Mouse (Mus musculus): Measurements from ENCODE around the gene Rdx.

The Rdx gene

DNA sequence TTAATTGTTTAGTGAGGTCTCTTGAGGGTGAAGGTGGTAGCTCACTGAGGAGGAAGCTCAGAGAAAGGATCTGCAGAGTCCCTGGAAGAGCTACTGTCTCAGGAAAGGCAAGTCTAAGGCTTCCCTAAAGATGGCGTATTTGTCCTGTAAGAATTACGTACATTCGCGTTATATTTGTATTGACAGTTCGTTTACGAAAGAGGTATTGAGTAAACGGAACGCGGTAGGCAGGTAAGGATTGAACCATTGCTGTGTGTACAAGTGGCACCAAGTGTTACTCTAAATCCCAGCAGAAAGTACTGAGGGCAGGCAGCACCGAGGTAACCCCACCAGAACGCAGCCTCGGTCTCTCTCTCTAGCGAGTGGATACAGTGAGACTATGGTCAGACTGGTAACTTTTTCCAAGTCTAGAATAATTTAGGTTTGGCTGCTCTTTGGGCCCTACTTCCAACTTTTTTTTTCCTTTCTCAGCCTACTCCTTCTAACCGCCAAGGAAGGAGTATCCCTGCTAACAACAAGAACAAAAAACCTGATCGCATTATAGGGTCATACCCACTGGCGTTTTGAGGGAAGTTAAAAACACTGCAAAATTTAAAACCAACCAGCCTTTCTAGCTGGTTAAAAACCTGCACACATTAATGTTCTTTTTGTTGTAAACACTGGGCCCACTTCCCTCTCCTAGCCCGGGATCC lies at the start of gene Rdx:
Gene Rdx (plus strand): TSS at position 45 of the 692 bp plus-strand sequence.
- in situ Hi-C loops (cut with MboI; ENCODE audit: low sequenced_read_pairs) = no loop called here

DNA sequence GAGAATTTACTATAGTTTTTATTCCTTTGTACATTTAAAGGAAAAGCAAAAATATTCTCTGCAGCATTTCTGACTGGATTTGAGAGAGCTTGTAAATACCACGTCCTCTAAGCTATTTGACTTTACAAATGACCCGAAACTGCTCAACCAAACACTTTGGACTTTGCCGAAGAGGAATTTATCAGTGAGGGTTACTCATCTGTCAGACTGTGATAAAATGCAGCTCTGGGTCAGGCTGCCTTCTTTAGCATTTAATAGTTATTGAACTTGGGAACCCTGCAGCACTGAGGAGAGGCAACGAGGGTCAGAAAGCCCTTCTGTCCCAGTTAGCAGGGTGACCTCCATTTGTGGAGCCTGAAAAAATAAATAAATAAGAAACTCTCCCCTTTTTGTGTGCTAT lies 43.5 kb upstream of the Rdx start:
- in situ Hi-C loops (cut with MboI; ENCODE audit: low sequenced_read_pairs) = no loop called here

DNA sequence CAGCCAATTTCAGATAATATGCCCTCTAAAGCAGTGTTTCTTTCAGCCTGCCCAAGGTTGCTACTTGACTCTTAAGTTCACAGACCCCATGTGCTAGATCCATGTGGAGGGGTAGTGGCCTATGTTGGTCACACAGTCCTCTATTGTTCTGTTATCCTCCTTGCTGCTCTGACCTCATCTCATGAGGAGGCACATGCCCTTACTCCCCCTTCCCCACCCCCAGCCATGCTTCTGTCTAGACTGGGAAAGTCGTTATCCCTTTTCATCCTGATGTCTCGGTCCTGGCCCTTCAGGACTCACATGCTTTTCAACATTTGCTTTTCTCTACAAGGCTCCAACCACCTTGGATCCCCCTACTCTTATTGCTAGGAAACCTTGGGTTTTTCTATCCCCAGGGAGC lies 39.6 kb upstream of the Rdx start:
- in situ Hi-C loops (cut with MboI; ENCODE audit: low sequenced_read_pairs) = no loop called here

DNA sequence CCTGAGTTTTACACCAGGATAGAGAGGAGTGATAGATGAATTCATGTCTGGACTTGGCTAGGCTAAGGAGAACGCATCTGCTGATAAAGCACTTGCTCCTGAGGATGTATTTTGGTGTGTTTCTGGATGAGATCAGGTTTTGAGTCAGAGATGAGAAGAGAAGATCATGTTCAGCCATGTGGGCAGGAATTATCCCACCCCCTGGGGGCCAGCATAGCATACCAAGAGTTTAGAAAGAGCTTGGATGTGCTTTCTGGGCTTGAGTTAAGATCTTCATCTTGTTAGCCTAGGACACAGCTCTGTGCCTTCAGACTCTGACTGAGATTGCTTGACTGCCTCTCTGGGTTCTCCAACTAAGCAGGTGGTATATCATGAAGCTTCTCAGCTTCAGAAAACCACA lies 38.5 kb upstream of the Rdx start:
- in situ Hi-C loops (cut with MboI; ENCODE audit: low sequenced_read_pairs) = no loop called here

DNA sequence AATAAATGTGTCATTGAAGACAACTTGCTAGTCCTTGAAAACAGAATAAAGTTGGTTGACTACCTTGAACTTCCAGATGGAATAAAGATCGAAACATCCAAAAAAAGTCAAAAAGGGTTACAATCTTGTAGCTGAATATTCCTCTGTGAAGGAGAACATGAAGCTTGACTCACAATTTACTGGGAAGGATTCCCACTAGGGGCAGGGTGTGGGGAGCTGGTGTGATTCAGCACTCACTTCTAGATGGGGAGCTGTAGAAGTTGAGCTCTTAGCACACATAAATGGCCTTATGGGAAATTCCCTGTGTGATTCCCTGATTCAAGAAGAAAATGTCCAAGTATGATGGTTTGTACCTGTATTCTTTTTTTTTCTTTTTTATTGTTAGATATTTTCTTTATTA lies 34.7 kb upstream of the Rdx start:
- in situ Hi-C loops (cut with MboI; ENCODE audit: low sequenced_read_pairs) = no loop called here

DNA sequence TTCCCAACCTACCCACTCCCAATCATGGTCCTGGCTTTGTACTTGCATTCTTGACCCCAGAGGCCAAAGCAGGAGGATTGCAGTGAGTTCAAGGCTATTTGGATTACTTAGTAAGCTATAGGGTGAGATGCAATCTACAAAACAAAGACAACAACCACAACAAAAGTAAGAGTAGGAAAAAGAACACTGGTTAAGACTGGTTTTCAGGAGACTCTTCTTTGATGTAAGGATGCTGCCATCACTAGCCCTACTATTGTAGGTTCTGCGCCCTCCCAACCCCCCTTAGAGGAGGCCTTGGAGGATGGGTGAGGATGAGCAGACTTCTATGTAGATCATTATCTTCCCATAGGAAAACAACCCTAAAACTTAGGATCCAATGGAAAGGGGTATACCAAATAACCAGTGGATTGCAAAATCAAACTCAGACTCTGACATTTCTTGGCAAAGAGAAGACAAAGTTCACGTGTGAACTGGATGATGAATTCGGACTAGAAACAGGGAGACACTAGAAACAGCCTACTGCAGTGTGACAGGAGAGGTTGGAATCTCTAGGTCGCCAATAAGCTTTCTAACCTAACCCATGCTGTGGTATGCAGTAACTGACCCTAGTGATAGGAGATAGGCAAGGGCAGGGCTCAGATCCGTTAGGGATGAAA lies 34.1 kb upstream of the Rdx start:
- in situ Hi-C loops (cut with MboI; ENCODE audit: low sequenced_read_pairs) = no loop called here

DNA sequence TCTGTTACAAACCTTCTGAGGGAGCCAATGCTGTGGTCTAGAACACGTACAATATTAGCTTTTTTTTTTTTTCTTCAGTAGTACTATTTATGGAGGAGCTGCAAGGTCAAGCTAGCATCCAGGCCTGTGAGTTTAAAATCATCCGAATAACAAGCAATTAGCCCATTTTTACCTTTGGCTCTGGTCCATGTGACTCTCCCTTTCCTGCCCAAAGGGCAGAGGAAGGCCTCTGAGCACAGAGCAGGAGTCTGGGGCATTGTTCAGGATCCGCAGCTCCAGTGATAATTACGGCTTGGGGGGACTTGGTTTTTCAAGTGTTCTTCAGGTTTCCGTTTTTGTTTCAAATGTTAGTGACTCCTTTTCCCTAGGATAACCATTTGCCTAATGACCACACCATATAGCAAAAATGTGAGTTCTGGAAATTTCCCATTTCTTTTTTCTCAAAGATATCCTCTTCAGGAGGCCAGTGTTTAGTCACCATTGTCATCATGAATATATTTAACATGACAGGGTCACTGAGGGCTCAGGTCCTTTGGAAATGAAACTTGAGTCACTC lies 33.0 kb upstream of the Rdx start:
- in situ Hi-C loops (cut with MboI; ENCODE audit: low sequenced_read_pairs) = no loop called here

DNA sequence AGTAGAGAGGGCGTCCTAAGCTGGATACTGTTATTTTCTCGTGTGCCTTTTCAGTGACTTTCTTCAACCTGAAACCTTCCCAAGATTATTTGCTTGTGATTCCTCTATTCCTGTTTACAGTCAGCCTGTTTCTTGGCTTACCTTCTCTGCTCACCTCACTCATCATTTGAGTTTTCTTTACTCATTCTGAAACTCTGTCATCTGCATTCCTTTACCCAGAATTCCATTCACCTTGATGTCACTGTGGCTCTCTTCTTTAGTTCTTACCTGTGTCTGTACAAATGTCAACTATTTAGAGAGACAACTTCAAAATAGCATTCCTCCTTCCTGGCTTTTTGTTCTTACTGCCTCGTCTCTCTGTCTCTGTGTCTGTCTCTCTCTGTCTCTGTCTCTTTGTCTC lies 29.9 kb upstream of the Rdx start:
- in situ Hi-C loops (cut with MboI; ENCODE audit: low sequenced_read_pairs) = no loop called here

DNA sequence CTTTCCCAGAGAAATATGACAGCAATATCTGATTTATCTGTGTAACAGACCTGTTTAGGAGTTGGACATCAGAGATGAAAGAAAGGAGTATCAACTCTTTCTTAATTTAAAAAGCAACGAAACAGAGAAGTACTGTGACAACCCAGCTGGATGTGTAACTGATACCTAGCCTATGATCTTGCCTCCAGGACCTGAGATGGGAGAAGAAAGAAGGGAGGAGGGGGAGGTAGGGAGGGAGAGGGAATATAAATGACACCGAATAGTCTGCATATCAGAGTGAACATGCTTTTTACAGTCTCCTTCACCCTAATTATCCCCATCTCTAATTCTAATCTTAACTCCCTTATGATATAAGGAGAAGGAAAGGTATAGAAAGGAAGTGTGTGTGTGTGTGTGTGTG lies 29.1 kb upstream of the Rdx start:
- in situ Hi-C loops (cut with MboI; ENCODE audit: low sequenced_read_pairs) = no loop called here

DNA sequence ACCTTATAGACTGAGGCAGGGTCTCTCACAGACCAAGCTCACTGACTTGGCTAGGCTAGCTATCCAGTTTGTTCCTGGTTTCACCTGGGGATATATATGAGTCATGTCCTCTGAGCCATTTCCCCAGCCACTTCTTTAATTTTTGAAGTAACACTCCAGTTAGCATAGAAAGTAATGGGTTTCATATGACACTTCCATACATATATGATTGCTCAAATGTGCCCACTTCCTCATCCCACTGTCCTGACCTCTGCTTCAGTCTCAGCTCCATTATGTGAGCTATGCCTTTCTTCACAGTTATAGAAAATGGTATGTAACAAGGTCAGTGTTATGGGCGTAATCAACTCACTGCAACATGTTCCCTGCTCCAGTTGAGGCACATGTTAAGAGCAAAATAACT lies 28.5 kb upstream of the Rdx start:
- in situ Hi-C loops (cut with MboI; ENCODE audit: low sequenced_read_pairs) = no loop called here

DNA sequence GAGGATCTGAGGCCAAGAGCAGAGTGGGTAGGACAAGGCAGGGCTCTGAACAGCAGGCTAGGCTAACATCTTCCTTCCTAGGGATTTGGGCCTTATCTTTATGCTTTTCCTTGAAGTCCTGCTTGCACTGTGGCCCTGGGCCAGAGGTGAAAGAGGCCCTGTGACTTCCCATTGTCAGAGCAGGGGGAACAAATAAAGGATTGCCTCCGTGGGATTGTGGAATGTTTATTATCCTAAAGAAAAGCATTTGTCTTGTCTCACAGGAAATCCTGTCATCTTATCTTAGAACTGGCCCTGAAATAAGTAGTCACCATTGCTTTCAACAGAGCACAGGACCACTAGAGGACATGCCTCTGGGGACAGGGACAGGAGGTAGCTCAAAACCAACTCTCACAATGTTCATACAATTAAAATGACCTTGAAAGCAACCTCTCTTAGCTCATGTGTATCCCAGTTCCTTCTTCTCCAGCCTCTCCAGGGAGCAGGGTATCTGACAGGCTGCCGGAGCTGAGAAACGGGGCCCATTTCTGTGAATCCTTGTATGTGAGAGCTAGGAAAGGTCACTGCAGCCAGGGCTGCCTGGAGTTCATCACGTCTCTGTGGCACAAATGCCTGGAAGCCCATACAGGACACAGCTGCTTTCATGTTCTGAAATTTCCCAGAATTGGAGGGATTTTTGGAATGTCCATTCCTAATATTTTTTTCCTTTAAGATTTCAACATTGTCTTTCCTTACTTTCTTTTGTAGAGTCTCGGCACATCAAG lies 19.5 kb upstream of the Rdx start:
- in situ Hi-C loops (cut with MboI; ENCODE audit: low sequenced_read_pairs) = no loop called here

DNA sequence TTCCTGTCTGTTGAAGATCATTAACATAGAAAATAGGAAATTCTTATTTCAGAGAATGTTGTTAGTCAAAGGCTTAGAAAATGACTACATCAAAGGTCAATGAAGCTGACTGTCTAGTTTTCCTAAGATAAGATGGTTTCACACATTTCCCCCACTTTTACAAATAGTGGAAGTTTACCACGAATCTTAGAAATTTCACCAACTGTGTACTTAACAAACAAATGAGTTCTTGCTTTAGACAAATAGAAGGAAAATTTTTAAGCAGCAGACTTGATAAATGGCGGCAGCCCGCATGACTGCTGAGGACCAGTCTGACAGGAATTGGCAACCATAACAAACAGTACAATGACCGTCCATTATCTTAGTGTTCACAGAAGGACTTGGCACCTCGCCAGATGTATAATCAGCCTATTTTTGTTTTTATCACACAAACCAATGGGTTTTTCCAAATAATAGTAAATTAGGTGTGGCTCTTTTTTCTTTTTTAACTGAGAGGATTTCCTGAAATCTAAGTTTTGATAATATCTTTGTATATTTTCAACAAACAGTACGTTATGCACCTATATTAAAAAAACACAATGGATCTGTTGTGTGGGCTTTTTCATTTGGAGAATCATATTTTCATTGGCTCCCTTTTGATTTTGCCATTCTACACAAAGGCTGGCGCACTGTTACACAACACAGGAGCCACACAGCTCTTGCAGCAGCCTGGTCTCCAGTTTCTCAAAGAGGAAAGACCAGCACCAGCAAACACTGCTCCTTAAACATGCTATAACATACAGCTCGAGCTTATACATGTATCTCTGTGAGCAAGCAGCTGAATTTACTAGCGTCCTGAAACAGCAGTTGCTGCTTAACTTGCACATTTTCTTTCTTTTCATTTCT lies 18.2 kb upstream of the Rdx start:
- in situ Hi-C loops (cut with MboI; ENCODE audit: low sequenced_read_pairs) = no loop called here

DNA sequence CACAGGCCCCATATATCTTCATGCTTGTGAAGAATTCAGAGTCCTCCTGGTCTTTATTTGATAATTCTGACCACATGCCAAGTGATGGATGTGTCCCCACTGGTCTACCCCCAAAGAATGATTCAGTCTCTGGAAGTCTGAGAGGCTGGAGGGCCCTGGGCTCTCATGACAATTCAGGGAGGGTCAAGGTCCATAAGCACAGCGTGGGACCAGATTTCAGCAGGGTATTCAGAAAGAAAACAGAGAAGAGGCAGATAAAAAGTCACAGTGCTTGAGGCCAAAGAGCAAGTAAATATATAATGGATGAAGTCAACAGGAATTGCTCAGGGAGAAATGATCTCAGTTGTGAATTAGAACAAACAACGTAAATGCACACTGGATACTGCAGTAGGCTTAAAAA lies 15.5 kb upstream of the Rdx start:
- in situ Hi-C loops (cut with MboI; ENCODE audit: low sequenced_read_pairs) = no loop called here

DNA sequence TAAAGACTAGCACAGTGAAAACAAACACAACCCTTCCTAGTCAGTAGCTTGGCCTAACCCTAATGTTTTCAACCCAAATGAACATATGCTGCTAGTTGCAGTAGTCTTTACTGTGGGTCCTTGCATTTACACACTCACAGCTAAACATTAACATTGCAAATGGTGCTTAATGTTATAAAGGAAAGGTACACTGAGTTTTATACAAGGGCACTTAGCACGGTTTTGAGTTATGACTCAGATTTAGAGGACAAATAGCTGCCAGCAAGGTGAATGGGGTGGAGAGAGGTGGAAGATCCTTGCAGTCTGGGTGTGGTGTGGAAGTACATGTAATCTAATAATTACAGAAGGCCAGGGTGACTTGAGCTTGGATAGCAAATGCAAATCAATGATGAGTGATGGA lies 9.5 kb upstream of the Rdx start:
- in situ Hi-C loops (cut with MboI; ENCODE audit: low sequenced_read_pairs) = no loop called here

DNA sequence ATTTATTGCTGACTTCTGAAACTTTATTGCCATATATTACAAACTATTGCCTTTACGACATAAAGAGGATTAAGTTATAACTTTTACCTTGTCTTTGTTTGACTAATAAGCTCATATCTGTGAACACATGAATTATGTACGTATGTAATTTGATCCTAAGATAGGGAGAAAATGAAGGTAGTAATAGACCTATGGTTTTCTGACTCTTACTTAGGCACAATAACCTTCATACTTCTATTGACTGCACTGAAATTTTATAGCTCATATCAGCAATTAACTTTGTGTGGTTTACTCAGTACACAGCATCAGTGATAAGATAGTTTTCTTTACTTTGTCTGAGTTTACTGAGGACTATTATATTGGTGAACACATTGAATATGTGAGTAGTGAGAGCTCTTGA lies 5.3 kb upstream of the Rdx start:
- in situ Hi-C loops (cut with MboI; ENCODE audit: low sequenced_read_pairs) = no loop called here

DNA sequence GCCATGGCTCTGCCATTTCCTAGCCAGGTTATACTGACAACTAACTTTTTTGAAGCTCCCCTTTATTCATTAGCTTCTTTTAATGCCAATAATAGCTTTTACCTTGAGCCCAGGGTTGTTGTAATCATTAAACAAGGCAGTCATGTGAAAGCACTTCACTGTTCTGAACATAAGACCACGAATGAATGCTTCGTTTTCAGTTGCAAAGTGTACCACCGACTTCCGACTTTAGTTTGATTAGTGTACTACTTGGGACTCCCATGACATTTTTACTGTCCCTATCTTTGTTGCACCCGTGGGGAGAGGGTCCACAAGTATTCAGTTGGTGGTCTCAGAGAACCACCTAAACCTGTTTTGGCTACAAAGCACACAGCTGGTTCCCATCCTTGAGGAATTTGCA lies 287 bp upstream of the Rdx start:
- in situ Hi-C loops (cut with MboI; ENCODE audit: low sequenced_read_pairs) = no loop called here

DNA sequence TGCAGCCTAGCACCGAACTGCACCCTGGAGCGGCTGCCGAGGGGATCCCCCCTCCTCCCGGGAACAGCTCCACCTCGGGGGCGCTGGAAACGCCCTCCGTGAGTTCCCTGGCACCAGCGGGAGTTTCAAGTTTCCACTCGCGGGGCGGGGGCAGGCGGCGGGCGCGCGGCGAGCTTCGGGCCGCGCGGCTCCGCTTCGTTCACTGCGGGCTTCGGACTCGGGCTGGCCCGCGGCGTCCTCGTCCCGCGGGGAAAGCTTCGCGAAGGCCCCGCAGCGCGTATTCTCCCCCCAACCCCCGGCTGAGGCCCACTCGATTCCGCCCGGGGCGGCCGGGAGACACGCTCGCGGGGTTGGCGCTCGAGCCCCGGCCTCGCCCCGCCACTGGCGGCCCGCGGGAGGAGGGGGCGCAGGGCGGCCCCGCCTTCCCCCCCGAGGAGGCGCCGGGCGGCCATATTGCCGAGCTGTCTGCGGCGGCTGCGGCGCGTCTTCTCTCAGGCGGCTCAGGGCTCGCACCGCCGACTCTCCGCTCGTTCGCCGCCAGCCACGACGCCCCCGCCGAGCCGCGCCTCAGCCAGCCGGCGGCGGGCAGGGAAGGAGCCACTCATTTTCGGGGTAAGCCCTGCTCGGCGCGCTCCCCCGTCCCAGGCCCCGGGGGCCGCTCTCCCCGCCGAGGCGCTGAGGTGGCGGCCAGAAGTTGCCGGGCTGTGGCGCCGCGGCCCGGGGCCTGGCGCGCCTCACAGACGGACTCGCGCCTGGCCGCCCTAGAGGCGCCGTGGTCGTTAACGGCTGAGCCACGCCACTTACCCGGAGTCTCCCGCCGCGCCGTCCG lies 1.1 kb downstream of the Rdx start:
- in situ Hi-C loops (cut with MboI; ENCODE audit: low sequenced_read_pairs) = no loop called here

DNA sequence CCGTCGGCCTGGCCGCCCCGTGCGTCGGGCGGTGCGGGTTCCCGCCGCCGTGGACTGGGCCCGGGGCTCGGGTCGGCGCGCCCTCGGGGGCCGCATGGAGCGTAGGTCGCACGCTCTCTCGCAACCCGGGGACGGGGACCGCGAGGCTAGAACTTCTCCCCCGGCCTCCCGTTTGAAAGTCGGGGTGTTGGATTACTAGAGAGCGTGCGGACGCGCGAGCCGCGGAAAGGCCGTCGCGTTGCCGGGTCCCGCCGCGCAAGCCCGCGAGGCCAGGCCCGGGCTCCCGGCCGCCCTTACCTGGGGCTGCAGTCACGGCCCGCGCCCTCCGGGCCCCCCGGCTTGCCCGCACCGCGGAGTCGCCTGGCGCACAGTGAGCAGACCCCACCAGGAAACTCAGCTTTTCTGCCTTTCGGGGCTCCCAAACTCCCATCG lies 1.7 kb downstream of the Rdx start:
- in situ Hi-C loops (cut with MboI; ENCODE audit: low sequenced_read_pairs) = no loop called here

DNA sequence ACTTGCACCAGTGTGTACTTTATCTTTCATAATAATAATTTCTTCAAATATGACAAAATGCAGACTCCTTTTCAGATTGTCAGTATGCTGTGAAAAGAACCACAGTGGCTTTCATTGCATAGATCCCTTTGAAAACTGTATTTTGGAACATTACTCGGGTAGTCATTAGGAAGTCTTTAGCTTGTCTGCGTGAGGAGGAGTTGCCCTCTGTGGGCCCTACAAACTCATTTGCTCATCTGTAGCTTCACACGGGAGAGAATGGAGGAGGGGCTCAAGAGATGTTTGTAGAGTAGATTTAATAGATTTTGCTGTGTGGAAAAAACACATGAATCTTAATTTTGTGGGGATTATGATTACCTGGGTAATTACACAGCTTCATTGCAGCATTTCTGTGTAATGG lies 2.6 kb downstream of the Rdx start:
- in situ Hi-C loops (cut with MboI; ENCODE audit: low sequenced_read_pairs) = no loop called here

DNA sequence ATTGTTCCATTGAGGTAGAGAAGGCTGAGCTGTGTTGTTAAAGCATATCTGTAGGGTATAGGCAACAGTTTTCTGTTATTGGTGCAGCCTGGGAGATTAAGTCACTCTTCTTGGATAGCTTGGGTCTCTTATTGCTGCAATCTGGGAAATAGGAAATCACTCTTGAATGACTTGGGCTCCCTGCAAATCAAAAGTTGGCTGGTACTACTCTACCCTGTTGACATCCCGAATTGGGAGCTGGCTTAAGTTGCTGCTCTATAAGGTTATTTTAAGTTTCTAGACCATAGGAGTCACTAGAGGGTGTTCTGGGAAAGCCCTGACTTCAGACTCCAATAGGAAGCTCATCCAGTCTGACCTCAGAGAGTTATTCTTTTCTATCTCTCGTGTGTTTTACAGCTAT lies 3.4 kb downstream of the Rdx start:
- in situ Hi-C loops (cut with MboI; ENCODE audit: low sequenced_read_pairs) = no loop called here
